Mouse (Mus musculus): Measurements from ENCODE around the gene 1700067P10Rik.

1700067P10Rik gene

DNA sequence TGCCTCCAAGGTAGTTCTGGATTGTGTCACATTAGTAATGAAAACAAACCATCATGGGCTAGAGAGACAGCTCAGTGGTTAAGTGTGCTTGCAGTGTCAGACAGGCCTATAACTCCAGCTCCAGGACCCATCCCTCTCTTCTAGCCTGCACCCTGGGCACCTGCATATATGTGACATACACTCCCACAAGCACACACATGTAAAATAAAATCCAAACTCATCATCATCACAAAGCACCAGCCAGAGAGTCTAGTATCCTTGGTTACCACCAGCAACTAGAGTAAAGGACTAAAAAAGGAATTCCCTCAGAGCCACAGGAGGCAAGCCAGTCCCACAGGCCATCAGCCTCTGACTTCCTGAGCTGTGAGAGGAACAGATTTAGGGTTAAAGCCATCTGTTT is at the start of gene 1700067P10Rik:
1700067P10Rik (plus strand) TSS at position 301 of the 400 bp plus-strand sequence.
- DNase-seq (ENCODE audit: low read depth, low spot score), result no peak

DNA sequence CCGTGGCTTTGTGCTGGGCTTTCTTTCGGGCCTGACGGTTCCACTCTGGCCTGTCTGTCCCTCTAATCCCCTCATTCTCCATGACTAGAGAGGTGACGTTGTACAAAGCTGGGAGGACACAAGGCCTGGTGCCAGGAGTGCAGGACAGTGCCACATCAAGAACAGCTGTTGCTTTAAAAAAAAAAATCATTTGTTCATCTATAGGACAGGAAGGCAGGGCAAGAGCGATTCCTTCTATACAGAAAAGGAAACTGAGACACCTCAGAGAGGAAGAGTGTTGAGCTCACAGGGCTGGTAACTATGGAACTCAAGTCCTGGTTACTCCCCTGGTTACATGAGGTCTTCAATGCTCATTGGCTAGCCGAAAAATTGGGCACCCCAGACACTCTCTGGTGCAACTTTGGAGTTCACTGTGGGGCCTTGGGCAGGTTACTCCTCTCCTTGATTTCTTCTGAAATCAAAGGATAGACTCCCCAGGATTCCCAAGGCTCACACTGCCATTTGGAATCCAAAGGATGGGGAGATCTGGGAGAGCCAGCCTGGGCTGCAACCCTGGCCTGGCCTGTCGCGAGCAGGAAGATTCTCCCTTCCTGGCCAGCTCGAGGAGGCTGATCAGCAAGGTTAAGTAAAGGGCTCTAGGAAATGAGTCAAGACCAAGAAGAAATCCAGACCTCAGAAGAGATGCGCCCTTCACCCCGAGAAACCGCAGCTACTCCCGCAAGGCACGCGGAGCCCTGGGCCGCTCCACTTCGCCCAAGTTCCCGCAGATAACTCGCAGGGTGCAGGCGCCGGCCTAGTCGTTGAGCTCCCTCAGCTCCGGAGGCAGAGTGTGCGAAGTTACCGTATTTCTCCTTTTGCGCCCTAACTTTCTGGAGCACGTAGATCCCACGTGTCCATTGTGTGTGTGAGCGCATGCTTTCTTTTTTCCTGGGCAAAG is 47.5 kb upstream of the 1700067P10Rik start:
- DNase-seq (ENCODE audit: low read depth, low spot score), result peak; percentile 85

DNA sequence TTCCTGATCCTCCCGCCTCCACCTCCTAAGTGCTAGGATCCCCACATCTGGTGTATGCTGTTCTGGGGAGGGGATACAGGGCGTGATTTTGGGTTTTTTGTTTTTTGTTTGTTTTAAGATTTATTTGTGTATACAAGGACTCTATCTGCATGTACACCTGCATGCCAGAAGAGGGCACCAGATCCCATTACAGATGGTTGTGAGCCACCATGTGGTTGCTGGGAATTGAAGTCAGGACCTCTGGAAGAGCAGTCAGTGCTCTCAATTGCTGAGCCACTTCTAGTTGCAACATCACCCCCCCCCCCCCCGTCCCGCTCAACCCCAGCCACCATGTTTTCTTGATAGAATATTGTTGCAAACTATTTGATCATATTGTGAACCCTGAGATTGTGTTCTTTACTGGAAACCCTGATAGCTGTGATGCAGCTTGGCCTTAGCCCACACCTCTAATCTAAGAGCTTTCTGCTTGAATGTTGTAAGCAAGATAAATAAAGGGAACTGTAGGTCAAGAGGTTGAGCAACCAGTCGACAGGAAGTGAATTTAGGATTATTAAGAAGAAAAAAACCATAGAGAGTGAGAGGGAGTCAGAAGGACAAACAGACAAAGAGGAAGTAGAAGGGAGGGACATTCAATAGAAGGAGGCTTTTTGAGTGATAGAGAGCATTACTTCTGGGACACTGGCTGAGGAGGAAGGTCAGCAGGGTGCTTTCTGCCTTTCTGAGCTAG is 45.8 kb upstream of the 1700067P10Rik start:
- peak; percentile 36 for DNase-seq (ENCODE audit: low read depth, low spot score)

DNA sequence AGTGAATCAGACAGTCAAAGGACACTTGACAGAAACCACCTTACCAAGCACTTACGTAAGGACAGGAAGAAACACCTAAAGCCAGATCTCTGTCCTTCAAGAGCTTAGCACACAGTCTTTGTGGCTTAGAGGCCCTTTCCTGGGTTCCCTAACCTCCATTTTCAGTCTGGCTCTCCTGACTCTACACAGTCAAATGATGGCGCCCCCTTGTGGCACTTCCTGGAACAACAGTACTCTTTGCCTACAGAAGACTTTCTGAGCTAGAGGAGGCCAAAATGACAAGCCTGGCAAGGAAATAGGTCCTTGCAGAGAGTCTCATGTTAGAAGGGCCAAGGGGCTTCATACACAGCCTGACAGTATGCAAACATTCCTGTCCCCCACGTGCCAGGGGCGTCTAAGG is 43.5 kb upstream of the 1700067P10Rik start:
- DNase-seq (ENCODE audit: low read depth, low spot score), result peak; percentile 85

DNA sequence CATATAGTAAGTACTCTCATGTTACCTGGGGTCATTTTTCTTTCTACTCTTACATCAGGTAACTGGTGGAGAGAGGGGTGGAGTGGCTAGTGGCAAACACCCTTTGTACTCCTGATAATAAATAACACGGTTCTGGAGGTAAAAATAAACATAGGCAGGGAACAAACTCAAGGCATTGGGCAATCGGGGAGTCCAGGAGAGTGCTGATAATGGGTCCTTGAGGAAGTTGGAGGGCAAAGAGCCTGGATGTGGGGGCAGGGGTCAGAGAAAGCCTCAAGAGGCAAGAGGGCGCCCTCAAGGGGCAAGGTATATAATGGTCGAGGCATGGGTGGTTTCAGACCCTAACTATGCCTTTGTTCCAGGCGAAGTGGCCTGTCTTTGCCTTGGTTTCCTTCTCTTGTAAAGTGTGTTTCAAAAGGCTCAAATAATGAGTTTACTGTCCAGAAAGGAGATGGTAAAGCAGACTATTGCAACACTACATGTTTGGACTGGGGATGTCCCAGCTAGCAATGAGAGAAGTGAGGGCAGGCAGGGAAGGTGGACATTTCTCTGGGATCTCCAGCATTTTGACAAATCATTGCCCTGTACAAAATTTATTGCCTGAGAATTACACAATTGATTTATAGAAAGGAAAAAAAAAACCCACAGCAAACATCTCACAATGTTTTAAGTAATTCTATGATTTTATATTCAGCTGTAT is 37.3 kb upstream of the 1700067P10Rik start:
- no peak for DNase-seq (ENCODE audit: low read depth, low spot score)

DNA sequence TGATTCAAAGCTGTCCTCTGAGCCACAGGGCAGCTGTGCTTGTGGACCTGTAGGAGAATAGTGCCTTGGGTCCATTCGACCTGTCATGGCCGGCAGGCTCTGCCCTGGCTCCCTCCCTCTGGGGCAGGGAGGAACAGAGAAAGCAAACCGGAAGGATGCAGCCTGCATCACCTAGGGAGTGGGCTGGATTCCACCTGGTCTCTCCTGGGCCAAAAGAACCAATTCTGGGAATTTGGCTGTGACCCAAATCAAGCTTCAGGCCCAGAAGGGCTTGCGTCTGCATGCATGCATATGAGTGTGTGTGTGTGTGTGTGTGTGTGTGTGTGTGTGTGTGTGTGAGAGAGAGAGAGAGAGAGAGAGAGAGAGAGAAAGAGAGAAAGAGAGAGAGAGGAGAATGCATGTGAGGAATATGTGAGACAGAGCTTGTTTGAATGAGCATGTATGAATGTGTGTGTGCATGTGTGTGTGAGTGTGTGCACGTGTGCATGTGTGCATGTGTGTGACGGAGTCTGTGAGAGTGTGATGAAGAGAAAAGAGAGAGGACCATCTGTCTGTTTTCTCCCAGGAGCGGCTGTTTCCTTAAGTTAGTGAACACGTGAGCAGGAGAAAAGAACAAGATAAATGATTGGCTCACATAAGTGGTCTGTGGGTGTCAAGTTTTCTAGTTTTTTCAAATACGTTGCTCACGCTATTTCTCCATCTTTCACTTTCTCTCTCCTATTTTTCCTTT is 36.6 kb upstream of the 1700067P10Rik start:
- no peak for DNase-seq (ENCODE audit: low read depth, low spot score)

DNA sequence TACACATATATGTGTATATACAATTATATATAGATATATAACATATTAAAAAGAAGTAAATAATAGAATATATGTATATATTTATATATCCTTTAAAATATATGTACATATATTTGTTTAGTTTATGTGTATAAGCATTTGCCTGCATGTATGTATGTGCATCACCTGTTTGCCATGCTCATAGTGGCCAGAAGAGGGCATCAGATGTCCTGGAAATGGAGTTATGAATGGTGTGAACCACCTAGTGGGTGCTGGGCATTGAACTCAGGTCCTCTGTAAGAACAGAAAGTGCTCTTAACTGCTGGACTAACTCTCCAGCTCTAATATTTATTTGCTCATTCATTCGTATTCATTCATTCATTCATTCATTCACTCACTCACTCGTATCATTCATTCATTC is 35.5 kb upstream of the 1700067P10Rik start:
- DNase-seq (ENCODE audit: low read depth, low spot score), result peak; percentile 54

DNA sequence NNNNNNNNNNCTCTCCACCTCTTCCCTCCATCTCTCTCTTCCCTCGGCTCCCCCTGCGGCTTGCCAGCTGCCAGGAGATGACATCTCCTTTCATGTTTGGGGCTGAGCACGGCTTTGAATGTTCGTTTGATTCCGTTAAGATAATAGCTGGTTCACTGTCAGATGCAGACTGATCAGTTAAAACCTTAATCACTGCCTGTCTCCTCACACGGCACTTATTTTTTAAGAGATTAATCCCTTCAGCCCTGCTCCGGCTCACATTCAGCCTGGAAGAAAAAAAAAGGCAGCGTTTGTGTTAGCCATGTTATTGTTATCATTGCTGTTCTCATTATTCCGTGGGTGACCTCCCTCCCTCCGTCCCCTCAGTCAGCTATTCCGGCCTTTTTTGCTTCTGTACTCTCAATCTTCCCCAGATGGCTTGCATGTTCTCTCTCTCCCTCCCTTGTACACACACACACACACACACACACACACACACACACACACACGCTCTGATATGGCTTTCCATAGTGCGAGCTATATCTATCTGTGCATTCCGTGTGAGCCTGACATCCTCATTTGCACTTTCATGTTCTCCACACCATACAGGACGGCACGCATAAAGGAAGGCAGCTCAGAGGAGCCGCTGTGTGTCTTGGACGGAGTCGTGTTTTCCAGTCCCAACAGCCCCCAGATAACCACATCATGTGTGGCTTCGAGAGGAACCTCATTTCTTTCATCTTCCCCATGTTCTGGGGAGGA is 33.9 kb upstream of the 1700067P10Rik start:
- DNase-seq (ENCODE audit: low read depth, low spot score), result no peak

DNA sequence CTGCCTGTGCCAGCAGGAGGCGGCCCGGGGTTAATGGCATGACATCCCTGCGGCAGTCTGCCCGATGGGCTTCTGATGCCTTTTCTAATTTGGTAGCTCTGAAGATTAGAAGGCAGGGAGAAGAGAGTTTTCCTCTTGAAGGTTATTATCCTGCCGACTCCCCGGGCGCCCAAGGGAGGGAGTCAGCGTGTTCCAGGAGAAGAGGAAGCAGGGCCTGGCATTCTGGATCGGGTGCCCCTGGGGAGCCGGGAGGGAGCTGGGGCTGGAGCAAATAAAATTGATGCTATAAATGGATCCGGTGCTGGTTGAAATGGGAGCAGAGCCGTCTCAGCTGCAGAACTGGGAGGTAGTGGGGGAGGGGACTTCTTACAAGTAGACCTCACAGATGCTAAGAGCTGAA is 31.7 kb upstream of the 1700067P10Rik start:
- DNase-seq (ENCODE audit: low read depth, low spot score), result no peak

DNA sequence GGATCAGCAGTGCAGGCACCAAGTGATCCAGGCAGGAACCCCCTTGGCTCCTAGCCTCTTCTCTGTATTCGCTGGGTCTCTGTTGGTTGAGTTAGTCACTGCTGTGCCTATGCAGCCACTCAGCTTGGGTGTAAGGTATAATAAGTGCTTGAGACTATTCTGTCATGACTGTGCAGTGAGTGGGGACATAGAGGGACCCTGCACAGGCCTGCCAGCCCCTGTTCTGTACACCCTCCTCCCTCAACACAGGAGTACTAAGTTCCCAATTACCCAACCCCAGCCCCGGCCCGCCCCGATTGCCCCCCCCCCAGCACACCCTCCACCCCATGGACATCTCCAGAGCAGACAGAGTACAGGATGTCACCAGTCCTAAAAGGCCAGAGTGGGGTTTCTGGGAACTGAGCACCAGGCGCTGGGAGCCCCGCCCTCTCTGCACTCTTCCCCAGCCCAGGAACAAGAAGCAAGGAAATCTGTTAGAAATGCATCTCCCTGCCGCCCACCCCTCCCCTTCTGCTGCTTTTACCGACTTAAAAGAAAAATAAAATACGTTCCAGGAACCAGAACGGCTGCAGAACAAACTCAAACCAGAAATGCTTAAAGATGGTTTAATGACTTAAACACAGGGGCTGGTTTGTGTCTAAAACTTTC is 24.8 kb upstream of the 1700067P10Rik start:
- no peak for DNase-seq (ENCODE audit: low read depth, low spot score)

DNA sequence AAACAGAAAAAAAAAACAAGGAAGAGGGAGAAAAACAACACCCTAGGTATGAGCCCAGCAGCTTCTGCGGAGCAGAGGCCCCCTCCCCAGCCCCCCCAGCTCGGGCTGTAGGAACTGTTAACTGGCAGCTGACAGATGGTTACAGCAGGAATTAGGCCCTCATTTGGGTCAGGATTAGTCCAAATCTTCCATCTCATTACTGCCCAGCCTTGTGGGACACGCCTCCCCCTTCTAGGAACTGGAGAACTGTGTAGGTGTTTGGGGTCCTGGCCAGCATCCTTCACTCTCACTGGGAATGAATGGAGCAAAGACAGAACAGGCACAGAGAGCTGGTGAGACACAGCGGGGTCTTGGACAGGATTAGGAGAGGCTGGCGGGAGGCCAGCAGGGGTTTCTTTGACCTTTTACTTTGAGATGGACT is 24.0 kb upstream of the 1700067P10Rik start:
- no peak for DNase-seq (ENCODE audit: low read depth, low spot score)

DNA sequence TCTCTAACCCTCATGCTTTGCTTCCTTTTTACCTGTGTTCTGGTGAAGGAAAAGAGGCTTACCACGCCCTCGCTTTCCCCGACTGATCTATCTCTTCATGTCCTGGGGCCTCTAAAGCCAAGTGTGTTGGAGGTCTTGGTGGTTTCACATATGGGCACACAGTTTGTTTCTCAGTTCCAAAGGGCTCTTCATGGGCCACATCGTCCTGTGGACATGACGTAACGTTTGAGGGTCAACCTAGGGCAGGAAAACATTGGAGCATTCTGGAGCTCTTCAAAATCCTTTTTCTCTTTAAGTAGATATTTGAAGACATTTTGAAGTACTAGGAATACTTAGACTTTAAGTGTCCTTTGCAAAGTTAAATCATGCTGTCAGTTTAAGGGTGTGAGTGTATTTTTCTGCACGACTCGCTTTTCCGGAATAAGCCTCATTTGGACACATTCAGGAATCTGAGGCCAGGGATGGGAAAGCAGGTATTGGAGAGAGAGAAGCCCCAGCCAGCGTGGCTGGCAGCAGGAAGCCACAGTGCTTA is 22.0 kb upstream of the 1700067P10Rik start:
- DNase-seq (ENCODE audit: low read depth, low spot score), result no peak

DNA sequence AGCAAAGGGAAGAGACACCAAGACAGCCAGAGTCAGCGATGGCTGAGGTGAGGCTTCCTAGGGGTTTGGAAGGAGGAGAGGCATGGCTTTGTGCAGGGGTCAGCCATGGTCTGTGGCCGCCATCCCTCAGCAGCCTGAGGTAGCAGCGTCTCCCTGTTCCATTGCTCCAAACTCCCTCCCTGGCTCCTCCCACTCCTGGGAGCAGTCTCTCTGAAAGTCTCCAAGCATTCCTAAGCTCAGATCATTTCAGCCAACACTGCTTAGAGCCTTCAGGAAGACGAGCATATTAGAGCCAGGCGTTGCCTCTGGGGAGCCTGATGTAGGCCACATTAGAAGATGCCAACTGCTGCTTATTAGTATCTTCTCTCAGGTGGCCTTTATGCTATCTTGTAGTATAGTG is 21.4 kb upstream of the 1700067P10Rik start:
- DNase-seq (ENCODE audit: low read depth, low spot score), result no peak

DNA sequence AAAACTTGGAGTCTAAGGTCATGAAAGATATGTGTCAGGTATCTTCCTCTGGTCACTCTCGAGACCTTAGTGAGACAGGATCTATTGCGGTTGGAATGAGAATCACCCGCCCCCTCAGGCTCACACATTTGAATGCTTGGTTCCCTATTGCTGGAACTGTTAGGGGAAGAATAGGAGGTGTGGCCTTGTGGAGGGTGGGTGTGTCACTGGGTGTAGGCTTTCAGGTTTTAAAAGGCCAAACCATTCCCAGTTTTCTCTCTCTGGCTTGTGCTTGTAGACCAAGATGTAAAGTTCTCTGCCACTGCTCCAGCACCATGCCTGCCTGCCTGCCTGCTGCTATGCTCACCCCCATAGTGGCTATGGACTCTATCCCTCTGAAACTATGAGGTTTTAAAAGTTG is 8.5 kb upstream of the 1700067P10Rik start:
- DNase-seq (ENCODE audit: low read depth, low spot score), result peak; percentile 64

DNA sequence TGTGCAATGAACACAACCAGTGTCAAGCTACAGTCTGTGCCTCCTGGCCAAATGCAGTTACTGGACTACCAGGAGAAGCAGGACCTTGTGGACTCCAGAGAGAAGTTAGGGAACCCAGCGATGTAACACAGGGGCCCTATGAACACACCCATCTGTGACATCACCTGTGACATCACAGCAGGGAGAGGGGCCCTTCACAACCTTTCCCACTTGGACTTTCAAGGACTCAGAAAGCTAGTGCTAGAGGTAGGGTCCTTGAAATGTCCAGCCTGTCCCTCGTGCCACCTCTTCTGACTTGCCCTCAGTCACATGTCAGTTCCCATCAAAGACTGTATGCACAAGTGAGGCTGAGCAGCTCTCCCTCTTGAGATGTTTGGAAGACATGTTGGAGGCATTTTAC is 327 bp downstream of the 1700067P10Rik start:
- no peak for DNase-seq (ENCODE audit: low read depth, low spot score)

DNA sequence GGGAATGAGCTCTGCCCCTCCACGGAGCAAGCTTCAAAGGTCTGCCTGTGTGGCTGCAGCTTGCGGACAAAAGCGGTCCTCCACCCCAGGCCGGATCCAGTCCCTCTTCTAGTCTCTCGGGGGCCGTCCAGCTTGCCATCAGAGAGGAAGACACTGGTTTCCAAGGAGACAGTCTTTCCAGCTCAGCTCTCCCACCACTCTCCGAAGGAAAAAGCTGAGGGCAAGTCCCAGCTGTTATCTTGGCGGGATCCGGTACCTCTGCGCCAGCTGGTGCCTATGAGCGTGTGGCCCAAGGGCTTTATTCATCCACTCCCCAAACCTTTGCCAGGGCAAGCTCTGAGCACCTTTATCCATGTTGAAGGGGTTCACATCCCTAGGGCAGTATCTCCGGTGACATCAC is 1.2 kb downstream of the 1700067P10Rik start:
- peak; percentile 21 for DNase-seq (ENCODE audit: low read depth, low spot score)

DNA sequence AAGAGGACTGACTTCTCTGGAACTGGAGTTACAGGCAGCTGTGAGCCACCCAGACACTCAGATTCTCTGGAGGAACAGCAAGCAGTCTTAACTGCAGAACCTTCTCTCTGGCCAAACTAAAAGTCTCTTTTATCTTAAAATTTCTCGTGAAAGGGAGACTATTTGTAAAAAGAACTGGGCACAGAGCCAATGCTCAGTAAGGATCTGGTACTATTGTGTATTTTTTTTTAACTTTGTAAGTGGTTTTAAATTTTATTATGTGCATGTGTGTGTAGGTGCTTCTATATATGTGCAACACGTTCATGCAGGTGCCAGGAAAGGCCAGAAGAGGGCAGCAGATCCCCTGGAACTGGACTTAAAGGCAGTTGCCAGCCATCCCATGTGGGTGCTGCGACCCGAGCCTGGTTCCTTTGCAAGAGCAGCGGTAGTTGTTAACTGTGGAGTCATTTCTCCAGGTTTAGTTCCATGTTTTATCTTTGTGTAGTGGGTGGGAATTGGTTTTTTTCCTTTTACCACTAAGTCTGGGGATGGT is 4.2 kb downstream of the 1700067P10Rik start:
- DNase-seq (ENCODE audit: low read depth, low spot score), result peak; percentile 57

DNA sequence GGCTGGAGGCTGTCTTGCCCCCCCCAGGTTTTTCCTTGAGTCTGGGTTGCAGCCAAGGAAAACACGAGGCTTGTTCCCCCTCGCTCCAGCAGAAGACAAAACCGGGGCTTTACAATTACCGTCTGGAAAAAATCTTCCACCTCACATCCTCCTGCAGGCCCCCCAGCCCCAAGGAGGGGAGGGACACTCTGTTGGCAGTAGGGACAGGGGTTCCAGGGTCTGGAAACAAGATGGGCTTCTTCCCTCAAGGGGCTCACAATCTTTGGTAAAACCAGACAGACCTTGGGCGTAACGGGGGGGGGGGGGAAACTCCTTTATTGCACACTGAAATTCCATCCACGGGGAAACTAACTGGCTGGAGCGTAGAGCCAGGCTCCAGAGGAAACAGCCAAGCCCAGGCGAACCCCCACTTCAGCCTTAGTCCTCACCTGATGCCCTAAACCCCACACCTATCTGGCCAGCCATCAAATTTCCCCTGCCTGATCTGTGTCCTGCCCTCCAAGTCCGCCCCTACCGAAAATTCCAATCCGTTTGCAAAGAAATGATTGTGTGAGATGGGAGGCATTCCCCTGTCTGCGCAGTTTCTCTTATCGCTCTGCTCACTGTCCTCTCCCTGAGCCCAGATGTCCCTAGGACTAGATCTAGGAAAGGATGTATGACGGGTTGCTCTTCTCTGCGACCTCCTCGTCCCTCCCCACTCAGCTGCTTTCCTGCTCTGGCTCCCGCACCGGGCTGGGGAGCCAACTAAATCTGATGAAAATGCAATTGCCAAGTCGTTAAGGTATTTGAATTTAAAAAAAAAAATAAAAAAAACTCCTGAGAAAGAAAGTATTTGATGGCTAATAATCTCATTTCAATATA is 5.9 kb downstream of the 1700067P10Rik start:
- DNase-seq (ENCODE audit: low read depth, low spot score), result no peak

DNA sequence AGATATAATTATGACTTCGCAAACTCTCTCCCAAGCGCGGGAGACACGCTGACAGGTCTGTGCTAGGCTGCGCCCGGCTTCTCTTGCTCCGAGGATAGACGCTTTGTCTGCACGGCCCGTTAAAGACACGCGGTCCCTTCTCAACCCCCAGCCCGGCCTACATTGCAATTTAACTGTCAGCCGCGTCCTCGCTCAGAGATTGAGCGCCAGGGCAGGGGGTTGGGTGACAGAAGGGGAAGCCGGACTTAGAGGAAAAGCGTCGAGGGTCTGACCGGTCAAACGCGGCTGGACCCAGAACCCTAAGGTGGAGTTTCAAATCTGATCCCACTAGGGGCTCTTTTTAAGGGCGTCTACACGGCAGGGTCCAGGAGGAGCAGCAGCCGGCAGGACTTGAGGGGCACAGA is 6.6 kb downstream of the 1700067P10Rik start:
- DNase-seq (ENCODE audit: low read depth, low spot score), result peak; percentile 40

Measured in R1 (cell line).